Mouse (Mus musculus): ENCODE results near the gene Gm28635. TPM values are rescaled to one million over a fixed set of nuclear protein-coding genes. Genes with fewer than 3 reads are reported as not detected.
A peak's percentile ranks its signal among the peaks of the same experiment; 100 is the strongest.

Gene Gm28635
- polyA plus RNA-seq, 1 experiment from 2014 or later: not detected

- Histone ChIP-seq H3K4me2 (ENCODE audit: low read depth, severe bottlenecking) (no peak overlapping the region), H3K27me3 (ENCODE audit: control insufficient read depth, insufficient read depth, low read length) (no peaks in the 10 kb centered on the region), H3K9me3 (ENCODE audit: control insufficient read depth, low read length) (no peaks in the 10 kb centered on the region), H3K4me3 (ENCODE audit: low read depth, low read length) (no peak overlapping the region), H3K4me1 (ENCODE audit: control insufficient read depth, insufficient read depth, low read length) (no peaks in the 10 kb centered on the region), H3K36me3 (ENCODE audit: control insufficient read depth, insufficient read depth, low read length) (peaks cover 5% of the 10 kb centered on the region; the same call in 1 of the 2 replicates), H3K9ac (ENCODE audit: low read length) (no peak overlapping the region), H3K27ac (replicated peaks; ENCODE audit: low read depth, low read length) (no peak overlapping the region)
- DNase-seq (ENCODE audit: low spot score): no peak
- no peak for ATAC-seq (ENCODE audit: insufficient number of reproducible peaks, low FRiP score, low TSS enrichment, low read depth)
- WGBS: 81% methylated on average over 5 of the region's 5 CpGs
Observed at GRCm38 (mm10) chr2:84704329-84704728, 26.5 kb upstream of the Gm28635 start.

GRCm38 (mm10) chr2:84703497-84703896 lies 25.7 kb upstream of the Gm28635 start:
- no peak for DNase-seq (ENCODE audit: low spot score)
- H3K27ac ChIP-seq (replicated peaks; ENCODE audit: low read depth, low read length): no peak overlapping the region
- no peaks in the 10 kb centered on the region for H3K27me3 ChIP-seq (ENCODE audit: control insufficient read depth, insufficient read depth, low read length)
- ATAC-seq (ENCODE audit: insufficient number of reproducible peaks, low FRiP score, low TSS enrichment, low read depth): no peak
- peaks cover 3% of the 10 kb centered on the region; the same call in 1 of the 2 replicates for H3K36me3 ChIP-seq (ENCODE audit: control insufficient read depth, insufficient read depth, low read length)
- no peak overlapping the region for H3K4me2 ChIP-seq (ENCODE audit: low read depth, severe bottlenecking)
- H3K9ac ChIP-seq (ENCODE audit: low read length): no peak overlapping the region
- H3K4me3 ChIP-seq (ENCODE audit: low read depth, low read length): no peak overlapping the region
- H3K9me3 ChIP-seq (ENCODE audit: control insufficient read depth, low read length): no peaks in the 10 kb centered on the region
- H3K4me1 ChIP-seq (ENCODE audit: control insufficient read depth, insufficient read depth, low read length): no peaks in the 10 kb centered on the region
- 90% methylated on average over 1 of the region's 1 CpGs for WGBS

GRCm38 (mm10) chr2:84695007-84695695 lies 17.3 kb upstream of the Gm28635 start:
- no peak overlapping the region for H3K27ac ChIP-seq (replicated peaks; ENCODE audit: low read depth, low read length)
- H3K4me1 ChIP-seq (ENCODE audit: control insufficient read depth, insufficient read depth, low read length): no peaks in the 10 kb centered on the region
- no peak overlapping the region for H3K4me2 ChIP-seq (ENCODE audit: low read depth, severe bottlenecking)
- no peak overlapping the region for H3K4me3 ChIP-seq (ENCODE audit: low read depth, low read length)
- ATAC-seq (ENCODE audit: insufficient number of reproducible peaks, low FRiP score, low TSS enrichment, low read depth) (no peak), DNase-seq (ENCODE audit: low spot score) (no peak)
- WGBS: 93% methylated on average over 5 of the region's 5 CpGs
- peaks cover 25% of the 10 kb centered on the region for H3K36me3 ChIP-seq (ENCODE audit: control insufficient read depth, insufficient read depth, low read length)
- H3K9me3 ChIP-seq (ENCODE audit: control insufficient read depth, low read length): no peaks in the 10 kb centered on the region
- no peaks in the 10 kb centered on the region for H3K27me3 ChIP-seq (ENCODE audit: control insufficient read depth, insufficient read depth, low read length)
- H3K9ac ChIP-seq (ENCODE audit: low read length): no peak overlapping the region

GRCm38 (mm10) chr2:84690050-84690449 lies 12.2 kb upstream of the Gm28635 start:
- H3K4me1 ChIP-seq (ENCODE audit: control insufficient read depth, insufficient read depth, low read length): no peaks in the 10 kb centered on the region
- H3K9me3 ChIP-seq (ENCODE audit: control insufficient read depth, low read length): no peaks in the 10 kb centered on the region
- H3K9ac ChIP-seq (ENCODE audit: low read length): no peak overlapping the region
- ATAC-seq (ENCODE audit: insufficient number of reproducible peaks, low FRiP score, low TSS enrichment, low read depth): no peak
- 92% methylated on average over 12 of the region's 12 CpGs for WGBS
- H3K27ac ChIP-seq (replicated peaks; ENCODE audit: low read depth, low read length): no peak overlapping the region
- H3K36me3 ChIP-seq (ENCODE audit: control insufficient read depth, insufficient read depth, low read length): peaks cover 33% of the 10 kb centered on the region
- no peak overlapping the region for H3K4me2 ChIP-seq (ENCODE audit: low read depth, severe bottlenecking)
- no peaks in the 10 kb centered on the region for H3K27me3 ChIP-seq (ENCODE audit: control insufficient read depth, insufficient read depth, low read length)
- DNase-seq (ENCODE audit: low spot score): no peak
- H3K4me3 ChIP-seq (ENCODE audit: low read depth, low read length): no peak overlapping the region

GRCm38 (mm10) chr2:84688080-84688844 lies 10.4 kb upstream of the Gm28635 start:
- Histone ChIP-seq H3K9me3 (ENCODE audit: control insufficient read depth, low read length) (no peaks in the 10 kb centered on the region), H3K4me2 (ENCODE audit: low read depth, severe bottlenecking) (no peak overlapping the region), H3K9ac (ENCODE audit: low read length) (no peak overlapping the region), H3K27ac (replicated peaks; ENCODE audit: low read depth, low read length) (no peak overlapping the region), H3K36me3 (ENCODE audit: control insufficient read depth, insufficient read depth, low read length) (peaks cover 28% of the 10 kb centered on the region), H3K4me3 (ENCODE audit: low read depth, low read length) (no peak overlapping the region), H3K4me1 (ENCODE audit: control insufficient read depth, insufficient read depth, low read length) (no peaks in the 10 kb centered on the region), H3K27me3 (ENCODE audit: control insufficient read depth, insufficient read depth, low read length) (no peaks in the 10 kb centered on the region)
- 81% methylated on average over 2 of the region's 2 CpGs for WGBS
- DNase-seq (ENCODE audit: low spot score): no peak
- no peak for ATAC-seq (ENCODE audit: insufficient number of reproducible peaks, low FRiP score, low TSS enrichment, low read depth)

GRCm38 (mm10) chr2:84682605-84683183 lies 4.9 kb upstream of the Gm28635 start:
- no peak overlapping the region for H3K4me3 ChIP-seq (ENCODE audit: low read depth, low read length)
- 77% methylated on average over 6 of the region's 6 CpGs for WGBS
- H3K27ac ChIP-seq (replicated peaks; ENCODE audit: low read depth, low read length): no peak overlapping the region
- ATAC-seq (ENCODE audit: insufficient number of reproducible peaks, low FRiP score, low TSS enrichment, low read depth) (no peak), DNase-seq (ENCODE audit: low spot score) (no peak)
- peaks cover 3% of the 10 kb centered on the region; the same call in 1 of the 2 replicates for H3K36me3 ChIP-seq (ENCODE audit: control insufficient read depth, insufficient read depth, low read length)
- no peaks in the 10 kb centered on the region for H3K9me3 ChIP-seq (ENCODE audit: control insufficient read depth, low read length)
- no peak overlapping the region for H3K4me2 ChIP-seq (ENCODE audit: low read depth, severe bottlenecking)
- no peaks in the 10 kb centered on the region for H3K4me1 ChIP-seq (ENCODE audit: control insufficient read depth, insufficient read depth, low read length)
- no peak overlapping the region for H3K9ac ChIP-seq (ENCODE audit: low read length)
- no peaks in the 10 kb centered on the region for H3K27me3 ChIP-seq (ENCODE audit: control insufficient read depth, insufficient read depth, low read length)

GRCm38 (mm10) chr2:84679016-84679415 lies 1.2 kb upstream of the Gm28635 start, which contains the start of gene Tmx2:
TSS of gene Tmx2 (minus strand) at chr2:84679140.
- WGBS: 18% methylated on average over 8 of the region's 8 CpGs
- H3K36me3 ChIP-seq (ENCODE audit: control insufficient read depth, insufficient read depth, low read length): peaks cover 7% of the 10 kb centered on the region; the same call in 1 of the 2 replicates
- no peak for ATAC-seq (ENCODE audit: insufficient number of reproducible peaks, low FRiP score, low TSS enrichment, low read depth)

GRCm38 (mm10) chr2:84677270-84677967 lies 422 bp downstream of the Gm28635 start:
- no peaks in the 10 kb centered on the region for H3K9me3 ChIP-seq (ENCODE audit: control insufficient read depth, low read length)
- 0 out of 2 replicates have a peak, but pooled peaks cover 3% of the 10 kb centered on the region for H3K4me1 ChIP-seq (ENCODE audit: control insufficient read depth, insufficient read depth, low read length)
- ATAC-seq (ENCODE audit: insufficient number of reproducible peaks, low FRiP score, low TSS enrichment, low read depth) (peak; percentile 70), DNase-seq (ENCODE audit: low spot score) (peak; percentile 70)
- H3K4me3 ChIP-seq (ENCODE audit: low read depth, low read length): peak overlapping the region; percentile 98
- peaks cover 7% of the 10 kb centered on the region; the same call in 1 of the 2 replicates for H3K36me3 ChIP-seq (ENCODE audit: control insufficient read depth, insufficient read depth, low read length)
- peak overlapping the region; percentile 74 for H3K4me2 ChIP-seq (ENCODE audit: low read depth, severe bottlenecking)
- WGBS: 12% methylated on average over 22 of the region's 22 CpGs
- H3K27ac ChIP-seq (replicated peaks; ENCODE audit: low read depth, low read length): no peak overlapping the region
- peak overlapping the region; percentile 47; the same call in 1 of the 2 replicates for H3K9ac ChIP-seq (ENCODE audit: low read length)
- H3K27me3 ChIP-seq (ENCODE audit: control insufficient read depth, insufficient read depth, low read length): no peaks in the 10 kb centered on the region

More at GRCm38 (mm10) chr2:84679016-84679415, 1.2 kb upstream of the Gm28635 start, which contains the start of gene Tmx2:
- 0 out of 2 replicates have a peak within 1 kb of the TSS, but pooled peaks have one; percentile 42 for H3K27ac ChIP-seq (replicated peaks; ENCODE audit: low read depth, low read length)
- DNase-seq (ENCODE audit: low spot score): no peak
- peak within 1 kb of the TSS; percentile 90 for H3K9ac ChIP-seq (ENCODE audit: low read length)
- 0 out of 2 replicates have a peak, but pooled peaks cover 3% of the 10 kb centered on the region for H3K4me1 ChIP-seq (ENCODE audit: control insufficient read depth, insufficient read depth, low read length)
- no peaks in the 10 kb centered on the region for H3K27me3 ChIP-seq (ENCODE audit: control insufficient read depth, insufficient read depth, low read length)
- H3K4me3 ChIP-seq (ENCODE audit: low read depth, low read length): peak within 1 kb of the TSS; percentile 98
- H3K9me3 ChIP-seq (ENCODE audit: control insufficient read depth, low read length): no peaks in the 10 kb centered on the region
- H3K4me2 ChIP-seq (ENCODE audit: low read depth, severe bottlenecking): peak within 1 kb of the TSS; percentile 58
